Mouse (Mus musculus) G1E (cell line): ENCODE results near the gene Bloc1s1.

Source experiments
- CTCF ChIP-seq: IDR thresholded peaks from 2 replicates; pipeline ENCODE4 v1.5.1; 2012; ENCODE audit warnings: low read depth, low read length, inconsistent platforms, mixed read lengths
- GATA1 ChIP-seq: IDR thresholded peaks from 2 replicates; pipeline ENCODE4 v1.6.1; 2012; ENCODE audit warnings: borderline replicate concordance, low read length, inconsistent platforms, mixed read lengths

GRCm38 (mm10) chr10:128889846-128890245 lies 34.0 kb downstream of the Bloc1s1 start:
- TF ChIP-seq CTCF = no peak
- TF ChIP-seq GATA1 = no peak
